Mouse (Mus musculus) heart, embryonic 12.5 days (tissue): ENCODE data around the gene Ntpcr. TPM values are rescaled to one million over a fixed set of nuclear protein-coding genes. Genes with fewer than 3 reads are reported as not detected.

Source experiments
- ATAC-seq: fragments of 200-750 bp; cut with Nextera tagmentation; 2 replicates; pipeline ENCODE4 v1.8.0; 2017; ENCODE audit warnings: moderate TSS enrichment, moderate library complexity; ENCODE audit not compliant: insufficient number of reproducible peaks, low FRiP score
- H3K27ac ChIP-seq: fragments of 300-500 bp; sonication (generic); 2 replicates; pipeline ENCODE4 v1.5.1; 2016; ENCODE audit warnings: mild to moderate bottlenecking, moderate library complexity; ENCODE audit not compliant: poor library complexity, severe bottlenecking
- H3K27me3 ChIP-seq: fragments of 300-500 bp; sonication (generic); replicated peaks from 2 replicates; pipeline ENCODE4 v1.6.1; 2016; ENCODE audit warnings: mild to moderate bottlenecking, moderate library complexity
- H3K36me3 ChIP-seq: fragments of 300-500 bp; sonication (generic); 2 replicates; pipeline ENCODE4 v1.6.1; 2016; ENCODE audit warnings: mild to moderate bottlenecking, moderate library complexity
- H3K4me1 ChIP-seq: fragments of 300-500 bp; sonication (generic); replicated peaks from 2 replicates; pipeline ENCODE4 v1.6.1; 2016; ENCODE audit warnings: mild to moderate bottlenecking
- H3K4me2 ChIP-seq: fragments of 300-500 bp; sonication (generic); 2 replicates; pipeline ENCODE4 v1.6.1; 2016; ENCODE audit warnings: mild to moderate bottlenecking, moderate library complexity
- H3K4me3 ChIP-seq: fragments of 300-500 bp; sonication (generic); 2 replicates; pipeline ENCODE4 v1.5.1; 2016; ENCODE audit warnings: mild to moderate bottlenecking
- H3K9ac ChIP-seq: fragments of 300-500 bp; sonication (generic); 2 replicates; pipeline ENCODE4 v1.6.1; 2016; ENCODE audit warnings: mild to moderate bottlenecking, moderate library complexity
- H3K9me3 ChIP-seq: fragments of 300-500 bp; sonication (generic); replicated peaks from 2 replicates; pipeline ENCODE4 v1.6.1; 2016; ENCODE audit warnings: mild to moderate bottlenecking, moderate library complexity
- WGBS: fragments of 180-500 bp; shearing (Covaris S2); methylation state at CpG from one replicate; pipeline ENCODE4 v1.1.7; 2016; 5-methylcytosine and 5-hydroxymethylcytosine counted together
- polyA plus RNA-seq: library from polyadenylated mRNA; unstranded; fragments of >200 nt; fragmentation: Nextera tagmentation; extraction: Ambion mirVana; gene quantifications from 2 replicates; pipeline ENCODE4 v1.2.1, GENCODE M21; 2016

The Ntpcr gene
- polyA plus RNA-seq, 1 experiment from 2014 or later = 24.5 TPM

DNA sequence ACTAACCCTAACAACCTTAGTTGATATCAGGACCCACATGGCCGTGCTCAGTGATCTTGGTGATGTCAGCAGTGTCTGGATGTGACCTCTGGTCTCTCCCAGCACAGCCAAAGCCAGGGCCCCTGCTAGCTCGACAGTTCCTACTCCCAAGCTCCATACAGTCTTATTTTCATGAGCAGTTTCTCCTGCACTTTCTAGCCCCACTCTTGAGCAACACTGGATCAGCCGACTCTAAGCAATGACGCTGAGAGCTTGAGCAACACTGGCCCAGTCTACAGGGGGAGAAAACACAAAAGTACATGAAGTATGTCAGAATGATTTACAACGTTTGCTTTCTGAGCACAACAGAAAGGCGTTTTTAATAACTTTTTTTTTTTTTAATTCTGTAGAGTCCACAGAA is 47.0 kb downstream of the Ntpcr start:
- Histone ChIP-seq H3K9ac (no peak overlapping the region), H3K4me1 (peaks cover 19% of the 10 kb centered on the region), H3K27ac (no peak overlapping the region), H3K36me3 (no peaks in the 10 kb centered on the region), H3K4me2 (no peak overlapping the region), H3K9me3 (no peaks in the 10 kb centered on the region; the same call in 1 of the 2 replicates), H3K4me3 (no peak overlapping the region), H3K27me3 (no peaks in the 10 kb centered on the region)
- 62% methylated on average over 6 of the region's 6 CpGs for WGBS
- ATAC-seq = no peak

DNA sequence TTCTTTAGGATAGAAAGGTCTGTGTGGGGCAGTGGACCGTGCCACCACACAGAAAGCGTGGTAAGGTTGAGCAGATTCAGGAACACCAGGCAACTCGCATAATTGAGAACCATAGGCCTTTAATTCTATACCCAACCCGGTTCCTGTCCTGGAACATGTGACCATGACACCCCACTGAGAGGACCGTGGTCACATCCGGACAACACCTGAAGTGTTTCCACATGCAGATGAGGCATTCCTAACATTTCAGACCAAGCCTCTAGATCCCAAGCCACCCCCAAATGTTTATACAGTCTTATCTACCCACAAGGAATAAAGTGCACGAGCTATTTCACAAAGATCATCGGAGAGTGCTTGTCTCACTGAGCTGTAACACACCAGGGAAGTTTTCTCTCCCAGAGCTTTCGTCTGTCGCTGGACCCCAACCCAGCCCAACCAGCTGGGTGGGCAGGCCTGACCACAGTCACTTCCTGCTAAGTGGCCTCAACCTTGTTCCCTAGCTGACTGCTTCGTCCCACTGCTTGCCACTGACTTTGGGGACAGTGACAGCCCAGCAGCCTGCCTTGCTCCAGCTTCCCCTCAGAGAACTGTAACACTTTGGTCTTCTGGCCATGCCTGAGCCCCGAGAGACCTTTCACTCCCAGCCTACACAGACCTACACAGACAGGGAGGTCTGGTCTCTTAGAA is 47.9 kb downstream of the Ntpcr start:
- no peak for ATAC-seq
- Histone ChIP-seq H3K9me3 (no peaks in the 10 kb centered on the region), H3K36me3 (no peaks in the 10 kb centered on the region), H3K27me3 (no peaks in the 10 kb centered on the region), H3K9ac (0 out of 2 replicates have a peak overlapping the region, but pooled peaks have one; percentile 46), H3K4me2 (no peak overlapping the region), H3K27ac (no peak overlapping the region), H3K4me3 (no peak overlapping the region), H3K4me1 (peaks cover 11% of the 10 kb centered on the region; the same call in 1 of the 2 replicates)
- WGBS = 48% methylated on average over 12 of the region's 12 CpGs

DNA sequence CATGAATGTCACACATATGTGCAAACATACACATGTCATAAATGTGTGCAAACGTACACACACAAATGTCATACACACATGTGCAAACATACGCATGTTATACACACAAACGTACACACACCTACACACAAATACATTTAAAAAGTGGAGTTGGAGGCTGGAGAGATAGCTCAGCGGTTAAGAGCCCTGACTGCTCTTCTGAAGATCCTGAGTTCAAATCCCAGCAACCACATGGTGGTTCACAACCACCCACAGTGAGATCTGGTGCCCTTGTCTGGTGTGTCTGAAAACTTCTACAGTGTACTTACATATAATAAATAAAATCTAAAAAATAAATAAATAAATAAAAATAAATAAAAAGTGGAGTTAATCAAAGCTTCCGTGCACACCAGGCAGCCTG is 49.2 kb downstream of the Ntpcr start:
- peaks cover 8% of the 10 kb centered on the region; the same call in 1 of the 2 replicates for H3K4me1 ChIP-seq

GRCm38 (mm10) chr8:125779656-125780055 is 49.9 kb downstream of the Ntpcr start:
- Histone ChIP-seq H3K4me1 (peaks cover 8% of the 10 kb centered on the region; the same call in 1 of the 2 replicates), H3K9me3 (no peaks in the 10 kb centered on the region), H3K27ac (no peak overlapping the region), H3K4me3 (no peak overlapping the region), H3K4me2 (no peak overlapping the region), H3K36me3 (no peaks in the 10 kb centered on the region), H3K9ac (no peak overlapping the region), H3K27me3 (no peaks in the 10 kb centered on the region)
- whole genome bisulfite sequencing = 55% methylated on average over 8 of the region's 8 CpGs
- ATAC-seq = no peak

More for the DNA sequence above, 49.2 kb downstream of the Ntpcr start:
- WGBS = 92% methylated on average over 5 of the region's 5 CpGs
- Histone ChIP-seq H3K9ac (no peak overlapping the region), H3K36me3 (no peaks in the 10 kb centered on the region), H3K9me3 (no peaks in the 10 kb centered on the region), H3K4me2 (no peak overlapping the region), H3K27ac (no peak overlapping the region), H3K4me3 (no peak overlapping the region), H3K27me3 (no peaks in the 10 kb centered on the region)
- peak; percentile 59; the same call in 1 of the 2 replicates for ATAC-seq

- WGBS = 61% methylated on average over 3 of the region's 3 CpGs
- Histone ChIP-seq H3K27me3 (no peaks in the 10 kb centered on the region), H3K27ac (no peak overlapping the region), H3K4me2 (no peak overlapping the region), H3K9me3 (no peaks in the 10 kb centered on the region), H3K9ac (no peak overlapping the region), H3K4me1 (peaks cover 15% of the 10 kb centered on the region), H3K4me3 (no peak overlapping the region), H3K36me3 (no peaks in the 10 kb centered on the region)
- ATAC-seq = no peak
These were observed 52.4 kb downstream of the Ntpcr start for GRCm38 (mm10) chr8:125782161-125782560.

- 31% methylated on average over 7 of the region's 7 CpGs for WGBS
- Histone ChIP-seq H3K9ac (no peak overlapping the region), H3K4me3 (no peak overlapping the region), H3K36me3 (no peaks in the 10 kb centered on the region), H3K4me2 (no peak overlapping the region), H3K9me3 (no peaks in the 10 kb centered on the region), H3K27ac (no peak overlapping the region), H3K27me3 (no peaks in the 10 kb centered on the region), H3K4me1 (peaks cover 12% of the 10 kb centered on the region; the same call in 1 of the 2 replicates)
- no peak for ATAC-seq
These were observed 57.1 kb downstream of the Ntpcr start for GRCm38 (mm10) chr8:125786886-125787285.

DNA sequence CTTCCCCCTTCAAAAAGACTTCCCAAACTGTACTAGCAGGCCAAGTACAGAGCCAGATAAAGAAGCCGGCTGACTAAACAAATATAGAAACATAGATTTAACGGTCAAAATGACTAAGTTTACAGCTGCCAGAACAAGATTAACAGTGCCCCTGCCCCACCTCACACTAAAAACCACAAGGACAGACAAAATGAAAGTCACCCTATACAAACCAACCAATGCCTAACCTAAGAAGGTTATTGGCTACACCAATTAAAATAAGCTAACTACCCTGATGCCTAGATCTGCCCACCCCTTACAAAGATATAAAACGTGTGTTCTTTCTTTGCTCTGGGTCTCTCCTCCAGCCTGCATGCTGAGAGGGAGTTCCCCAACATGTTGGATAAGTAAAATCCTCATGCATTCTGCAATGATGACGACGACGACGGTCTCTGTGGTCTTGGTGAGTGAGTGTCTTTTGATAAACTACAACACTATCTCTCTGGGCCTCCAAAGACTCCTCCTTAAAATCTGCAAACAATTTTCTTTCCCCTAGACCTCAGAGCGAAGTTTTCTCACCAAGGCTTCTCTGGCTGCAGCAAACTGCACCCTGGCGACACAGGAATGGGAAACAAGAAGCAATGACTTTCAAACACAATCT is 63.2 kb downstream of the Ntpcr start:
- no peak for ATAC-seq
- no peaks in the 10 kb centered on the region for H3K9me3 ChIP-seq

DNA sequence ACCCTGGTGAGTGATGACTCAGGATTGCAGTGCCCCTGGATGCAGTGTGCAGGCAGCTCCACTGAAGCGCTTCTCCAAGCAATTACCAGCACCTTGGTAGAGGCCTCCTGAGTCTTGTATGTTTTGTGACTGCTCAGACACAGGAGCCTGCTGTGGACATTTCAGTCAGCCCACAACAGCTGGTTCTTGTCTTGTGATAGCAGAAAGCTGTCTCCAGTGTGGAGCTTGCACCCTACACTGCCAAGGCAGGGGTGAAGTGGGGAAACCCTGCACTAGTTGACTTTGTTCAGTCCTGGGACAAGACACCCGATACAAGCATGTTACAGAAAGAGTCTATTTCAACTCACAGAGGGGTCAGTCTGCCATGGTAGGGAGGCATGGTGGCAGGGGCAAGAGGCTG is 65.6 kb downstream of the Ntpcr start:
- no peaks in the 10 kb centered on the region for H3K27me3 ChIP-seq
- H3K9me3 ChIP-seq = no peaks in the 10 kb centered on the region
- no peak for ATAC-seq
- H3K36me3 ChIP-seq = no peaks in the 10 kb centered on the region
- 68% methylated on average over 2 of the region's 2 CpGs for WGBS
- H3K4me1 ChIP-seq = 0 out of 2 replicates have a peak, but pooled peaks cover 10% of the 10 kb centered on the region
- H3K27ac ChIP-seq = no peak overlapping the region
- no peak overlapping the region for H3K9ac ChIP-seq
- H3K4me3 ChIP-seq = no peak overlapping the region
- no peak overlapping the region for H3K4me2 ChIP-seq

More for the DNA sequence above, 63.2 kb downstream of the Ntpcr start:
- WGBS = 37% methylated on average over 9 of the region's 9 CpGs
- no peak overlapping the region for H3K27ac ChIP-seq
- no peak overlapping the region for H3K4me2 ChIP-seq
- H3K36me3 ChIP-seq = no peaks in the 10 kb centered on the region
- H3K9ac ChIP-seq = no peak overlapping the region
- no peaks in the 10 kb centered on the region for H3K27me3 ChIP-seq
- 0 out of 2 replicates have a peak, but pooled peaks cover 10% of the 10 kb centered on the region for H3K4me1 ChIP-seq
- no peak overlapping the region for H3K4me3 ChIP-seq

DNA sequence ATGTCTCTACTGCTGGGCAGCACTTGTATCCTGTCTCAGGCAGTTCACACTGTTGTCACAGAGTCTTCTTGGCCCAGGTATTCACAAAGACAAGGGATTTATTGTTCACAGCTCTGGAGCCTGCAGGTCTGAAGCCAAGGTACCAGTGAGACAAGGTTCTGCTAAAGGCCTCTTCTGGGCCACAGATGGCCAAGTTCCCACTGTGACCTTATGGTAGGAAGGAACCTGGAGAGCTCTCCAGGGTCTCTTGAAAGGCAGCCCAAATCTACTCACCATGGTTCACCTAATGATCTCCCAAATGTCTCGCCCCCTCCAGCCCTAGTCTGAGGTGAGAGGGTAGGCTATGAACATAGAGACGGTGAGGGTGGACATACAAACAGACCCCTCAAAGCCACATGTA is 67.2 kb downstream of the Ntpcr start:
- H3K36me3 ChIP-seq = no peaks in the 10 kb centered on the region
- no peak overlapping the region for H3K4me2 ChIP-seq
- H3K4me3 ChIP-seq = no peak overlapping the region
- H3K9ac ChIP-seq = no peak overlapping the region
- WGBS = 89% methylated on average over 2 of the region's 2 CpGs
- 0 out of 2 replicates have a peak, but pooled peaks cover 7% of the 10 kb centered on the region for H3K4me1 ChIP-seq
- H3K27me3 ChIP-seq = no peaks in the 10 kb centered on the region
- no peak overlapping the region for H3K27ac ChIP-seq
- no peaks in the 10 kb centered on the region for H3K9me3 ChIP-seq
- no peak for ATAC-seq
